Mouse (Mus musculus) cerebellum, adult 2 months (tissue): ENCODE data around the gene Lamb3.

Experiments used
- CTCF ChIP-seq: fragments of 200-500 bp; IDR thresholded peaks from 2 replicates; pipeline ENCODE4 v1.5.1; 2011; ENCODE audit warnings: low read depth, mild to moderate bottlenecking, control low read depth, low read length, moderate library complexity, borderline replicate concordance; ENCODE audit not compliant: insufficient read depth
- POLR2A ChIP-seq: fragments of 200-500 bp; IDR thresholded peaks from 2 replicates; pipeline ENCODE4 v1.6.1; 2011; ENCODE audit warnings: low read length, control low read depth, borderline replicate concordance; ENCODE audit not compliant: insufficient read depth

GRCm38 (mm10) chr1:193323686-193324085 lies 116.2 kb downstream of the Lamb3 start:
- TF ChIP-seq CTCF (no peak), POLR2A (no peak)
